Comparison of ENCODE assay signal across 9 mouse cellular contexts in genomic region chr9:70671772-70672579, GRCm38 (mm10). TPM values are rescaled to one million over a fixed set of nuclear protein-coding genes. Genes with fewer than 3 reads are reported as not detected.
DNase-seq lines count a peak whose midpoint lies in the region; ATAC-seq lines count a peak whose summit lies in the region.
"Had no signal": no experiment of that assay in that cellular context is flagged by ENCODE, and none has a peak within 500 bp of the region (broad histone marks: within the 10 kb centered on the region; RNA-seq: fewer than 3 reads in every experiment).

No protein-coding gene starts in this region.

- no peak overlapping the region for H3K27ac ChIP-seq in kidney, embryonic 15.5 days
- H3K27ac ChIP-seq in lung, embryonic 16.5 days (ENCODE audit: low read length): peak overlapping the region; percentile 53
- H3K27ac ChIP-seq in forebrain, embryonic 11.5 days (ENCODE audit: low read depth, low read length): no peak overlapping the region
- H3K27ac ChIP-seq: macrophage had no signal

- no peaks in the 10 kb centered on the region for H3K36me3 ChIP-seq in kidney, embryonic 15.5 days
- no peaks in the 10 kb centered on the region for H3K36me3 ChIP-seq in lung, embryonic 16.5 days (ENCODE audit: control insufficient read depth, insufficient read depth, low read length)
- H3K36me3 ChIP-seq in forebrain, embryonic 11.5 days (ENCODE audit: control insufficient read depth, insufficient read depth, low read length): no peaks in the 10 kb centered on the region

- no peak overlapping the region for H3K4me3 ChIP-seq in kidney, embryonic 15.5 days (replicated peaks)
- H3K4me3 ChIP-seq in lung, embryonic 16.5 days (ENCODE audit: low read length): no peak overlapping the region
- H3K4me3 ChIP-seq in forebrain, embryonic 11.5 days (ENCODE audit: low read depth, low read length): no peak overlapping the region

- H3K9ac ChIP-seq in kidney, embryonic 15.5 days: no peak overlapping the region
- no peak overlapping the region for H3K9ac ChIP-seq in lung, embryonic 16.5 days (ENCODE audit: low read length)
- H3K9ac ChIP-seq in forebrain, embryonic 11.5 days (ENCODE audit: low read length): no peak overlapping the region

- peak; percentile 31 for DNase-seq in kidney, adult 11 months
- DNase-seq in heart, postnatal 4 days: peak; percentile 37
- DNase-seq in forebrain, embryonic 11.5 days (ENCODE audit: low spot score): no peak
- DNase-seq in urinary bladder, postnatal 4 days (ENCODE audit: low spot score in 2 of 2): no peak

- no peak overlapping the region for H3K4me2 ChIP-seq in kidney, embryonic 15.5 days
- H3K4me2 ChIP-seq in lung, embryonic 16.5 days (ENCODE audit: low read depth, low read length): peak overlapping the region; percentile 32; the same call in 1 of the 2 replicates
- no peak overlapping the region for H3K4me2 ChIP-seq in forebrain, embryonic 11.5 days (ENCODE audit: low read depth, low read length, severe bottlenecking)

- H3K27me3 ChIP-seq in kidney, embryonic 15.5 days: no peaks in the 10 kb centered on the region
- no peaks in the 10 kb centered on the region for H3K27me3 ChIP-seq in lung, embryonic 16.5 days (ENCODE audit: control insufficient read depth, insufficient read depth, low read depth, low read length)
- H3K27me3 ChIP-seq in forebrain, embryonic 11.5 days (ENCODE audit: control insufficient read depth, insufficient read depth, low read length): no peaks in the 10 kb centered on the region

- WGBS in kidney, embryonic 15.5 days: 49% methylated on average over 10 of the region's 10 CpGs
- 15% methylated on average over 10 of the region's 10 CpGs for WGBS in lung, embryonic 16.5 days
- 58% methylated on average over 10 of the region's 10 CpGs for WGBS in forebrain, embryonic 11.5 days

- ATAC-seq in kidney, embryonic 15.5 days (replicated peaks; ENCODE audit: low FRiP score): no peak
- peak; percentile 14 for ATAC-seq in activated CD4-positive, CD25-positive, alpha-beta regulatory T cell, adult 4 months
- peak; percentile 65; the same call in 1 of the 2 replicates for ATAC-seq in lung, embryonic 16.5 days (ENCODE audit: low read depth)
- ATAC-seq in forebrain, embryonic 11.5 days (replicated peaks; ENCODE audit: low FRiP score): no peak
- ATAC-seq in monocyte, adult 5-6 weeks (replicated peaks; ENCODE audit: insufficient number of reproducible peaks, low FRiP score, low TSS enrichment, poor library complexity, severe bottlenecking): no peak

- 0 out of 2 replicates have a peak, but pooled peaks cover 2% of the 10 kb centered on the region for H3K9me3 ChIP-seq in kidney, embryonic 15.5 days (replicated peaks)
- H3K9me3 ChIP-seq in lung, embryonic 16.5 days (ENCODE audit: control insufficient read depth, low read length): no peaks in the 10 kb centered on the region
- H3K9me3 ChIP-seq in forebrain, embryonic 11.5 days (ENCODE audit: control insufficient read depth, low read length): no peaks in the 10 kb centered on the region

- peaks cover 3% of the 10 kb centered on the region; the same call in 1 of the 2 replicates for H3K4me1 ChIP-seq in kidney, embryonic 15.5 days
- peaks cover 6% of the 10 kb centered on the region; the same call in 1 of the 2 replicates for H3K4me1 ChIP-seq in lung, embryonic 16.5 days (replicated peaks; ENCODE audit: control insufficient read depth, insufficient read depth, low read length)
- H3K4me1 ChIP-seq in forebrain, embryonic 11.5 days (replicated peaks; ENCODE audit: control insufficient read depth, insufficient read depth, low read length): no peaks in the 10 kb centered on the region

RNA-seq across cellular contexts. Expression of gene Adam10, which starts 6.8 kb away (rescaled TPM):
- 88.3 and 92.2 TPM in 2 replicates for polyA plus RNA-seq in kidney, embryonic 15.5 days (2015; fragmentation: Nextera tagmentation; extraction: Ambion mirVana)
- 10 to 100 TPM; 72.7 to 77.6 TPM for polyA plus RNA-seq in activated CD4-positive, CD25-positive, alpha-beta regulatory T cell, adult 4 months (2017; shearing (Covaris generic))
- total RNA-seq in heart, postnatal 4 days (2021): 10 to 100 TPM; 71.4 to 78.4 TPM
- polyA plus RNA-seq in lung, embryonic 16.5 days (2015; fragmentation: Nextera tagmentation; extraction: Ambion mirVana): 89.2 and 89.5 TPM in 2 replicates
- 56.5 and 61.4 TPM in 2 replicates for polyA plus RNA-seq in forebrain, embryonic 11.5 days (2014; fragmentation: Nextera tagmentation; extraction: Ambion mirVana)
- 48.9 to 70.6 TPM (median 59.7 TPM) in 3 replicates for total RNA-seq in monocyte, adult 5-6 weeks (2017)

RNA-seq across cellular contexts. Expression of gene Mindy2, which starts 15.0 kb away (rescaled TPM):
- 10.2 and 11.4 TPM in 2 replicates for polyA plus RNA-seq in kidney, embryonic 15.5 days (2015; fragmentation: Nextera tagmentation; extraction: Ambion mirVana)
- 10 to 100 TPM in 1 of 2 experiments, 1 to 10 TPM in 1; 9.0 to 14.8 TPM for polyA plus RNA-seq in activated CD4-positive, CD25-positive, alpha-beta regulatory T cell, adult 4 months (2017; shearing (Covaris generic))
- total RNA-seq in heart, postnatal 4 days (2021): 10 to 100 TPM; 25.3 to 25.8 TPM
- 7.1 and 8.2 TPM in 2 replicates for polyA plus RNA-seq in lung, embryonic 16.5 days (2015; fragmentation: Nextera tagmentation; extraction: Ambion mirVana)
- 11.5 and 12.7 TPM in 2 replicates for polyA plus RNA-seq in forebrain, embryonic 11.5 days (2014; fragmentation: Nextera tagmentation; extraction: Ambion mirVana)
- total RNA-seq in monocyte, adult 5-6 weeks (2017): 29.6 to 34.1 TPM (median 31.8 TPM) in 3 replicates

RNA-seq across cellular contexts. Expression of gene Gm10642, which starts 15.9 kb away (rescaled TPM):
- 0.10 and 0.57 TPM in 2 replicates for polyA plus RNA-seq in kidney, embryonic 15.5 days (2015; fragmentation: Nextera tagmentation; extraction: Ambion mirVana)
- polyA plus RNA-seq in activated CD4-positive, CD25-positive, alpha-beta regulatory T cell, adult 4 months (2017; shearing (Covaris generic)): under 1 TPM; 0.61 to 0.71 TPM
- total RNA-seq in heart, postnatal 4 days (2021): under 1 TPM; 0.47 to 0.67 TPM
- polyA plus RNA-seq in lung, embryonic 16.5 days (2015; fragmentation: Nextera tagmentation; extraction: Ambion mirVana): 0.11 TPM in 1 of 2 replicates, not detected in the other
- polyA plus RNA-seq in forebrain, embryonic 11.5 days (2014; fragmentation: Nextera tagmentation; extraction: Ambion mirVana): 0.45 and 0.56 TPM in 2 replicates
- 1.2 to 2.9 TPM in 2 of 3 replicates, not detected in the other for total RNA-seq in monocyte, adult 5-6 weeks (2017)

Comparison
In these comparisons a context has a peak if more than half of its experiments do, and no peak if none do; other contexts are left out.
1. DNase-seq: peak in kidney, adult 11 months (single experiment) and heart, postnatal 4 days (single experiment); none in forebrain, embryonic 11.5 days (single experiment) and urinary bladder, postnatal 4 days (0 of 2).
2. ATAC-seq: peak in activated CD4-positive, CD25-positive, alpha-beta regulatory T cell, adult 4 months (single experiment) and lung, embryonic 16.5 days (single experiment); none in kidney, embryonic 15.5 days (single experiment), forebrain, embryonic 11.5 days (single experiment) and monocyte, adult 5-6 weeks (single experiment).